Mouse (Mus musculus): ENCODE results near the gene AI854703.
A peak's percentile ranks its signal among the peaks of the same experiment; 100 is the strongest.

AI854703 gene

DNA sequence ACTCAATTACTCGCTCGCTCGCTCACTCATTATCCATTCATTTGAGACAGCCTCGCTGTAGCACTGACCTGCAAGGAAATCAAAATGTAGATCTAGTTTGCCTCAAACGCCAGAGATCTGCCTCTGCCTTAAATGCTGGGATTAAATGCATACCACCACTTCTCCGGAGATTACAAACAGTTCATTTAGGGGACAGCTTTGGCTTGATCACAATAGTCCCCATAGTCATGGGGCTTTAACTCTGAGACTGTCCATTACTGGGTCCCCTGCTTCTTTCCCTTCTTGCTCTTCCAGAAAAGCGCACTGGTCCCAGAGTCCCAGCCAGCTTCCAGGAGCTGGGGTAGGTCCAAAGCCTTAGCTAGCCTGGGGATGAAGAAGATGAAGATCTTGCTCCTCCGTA, at the start of gene AI854703:
Gene AI854703, plus strand, starts transcription at position 301 of the 400 bp plus-strand sequence.
- DNase-seq (ENCODE audit: low read depth, low spot score): no peak

- DNase-seq (ENCODE audit: low read depth, low spot score): no peak
Measured at GRCm38 (mm10) chr6:48578736-48579135, 47.8 kb upstream of the AI854703 start.

DNA sequence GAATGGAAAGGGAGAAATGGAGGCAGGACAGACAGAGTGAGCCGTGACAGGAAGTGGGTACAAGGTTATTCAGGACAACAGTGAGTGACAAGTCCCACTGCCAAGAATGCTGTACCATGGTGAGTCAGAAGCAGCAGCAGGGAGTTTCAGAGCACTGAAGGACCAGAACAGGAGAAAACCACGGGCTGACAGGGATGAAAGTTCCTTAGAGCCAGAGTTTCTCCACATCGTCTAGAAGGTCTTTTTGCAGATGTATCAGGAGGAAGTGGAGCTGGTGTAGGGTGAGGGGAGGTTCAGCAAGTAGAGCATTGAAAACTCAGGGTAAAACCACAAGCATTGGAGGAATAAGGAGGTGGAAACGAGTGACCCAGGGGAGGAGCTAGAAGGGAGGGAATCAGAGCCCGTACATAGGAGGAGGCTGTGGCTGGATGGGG, 47.3 kb upstream of the AI854703 start:
- peak; percentile 42 for DNase-seq (ENCODE audit: low read depth, low spot score)

- DNase-seq (ENCODE audit: low read depth, low spot score): no peak
Measured at GRCm38 (mm10) chr6:48581257-48581656, 45.3 kb upstream of the AI854703 start.

DNA sequence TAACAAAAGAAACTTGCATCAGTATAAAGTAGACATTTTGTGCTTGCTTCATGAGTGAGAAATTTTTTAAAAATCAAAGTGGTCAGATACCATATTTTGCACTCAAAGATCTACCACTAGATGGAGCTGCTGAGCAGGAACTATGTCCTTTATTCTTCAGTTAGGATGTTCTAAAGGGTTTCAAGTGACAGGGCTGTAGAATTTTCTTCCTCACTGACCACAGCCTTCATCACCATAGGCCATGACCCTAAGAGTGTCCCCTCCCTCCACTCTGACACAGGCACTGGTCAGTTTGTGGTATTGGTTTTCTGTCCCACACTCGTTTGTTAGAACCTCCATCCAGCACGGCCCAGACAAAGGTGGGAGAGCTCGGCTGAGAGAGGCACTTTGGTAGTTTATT, 44.5 kb upstream of the AI854703 start:
- peak; percentile 55 for DNase-seq (ENCODE audit: low read depth, low spot score)

GRCm38 (mm10) chr6:48589194-48589750, 37.3 kb upstream of the AI854703 start, which contains the start of gene Gm45021:
Gene Gm45021, plus strand, starts transcription at chr6:48589610.
- DNase-seq (ENCODE audit: low read depth, low spot score): no peak

DNA sequence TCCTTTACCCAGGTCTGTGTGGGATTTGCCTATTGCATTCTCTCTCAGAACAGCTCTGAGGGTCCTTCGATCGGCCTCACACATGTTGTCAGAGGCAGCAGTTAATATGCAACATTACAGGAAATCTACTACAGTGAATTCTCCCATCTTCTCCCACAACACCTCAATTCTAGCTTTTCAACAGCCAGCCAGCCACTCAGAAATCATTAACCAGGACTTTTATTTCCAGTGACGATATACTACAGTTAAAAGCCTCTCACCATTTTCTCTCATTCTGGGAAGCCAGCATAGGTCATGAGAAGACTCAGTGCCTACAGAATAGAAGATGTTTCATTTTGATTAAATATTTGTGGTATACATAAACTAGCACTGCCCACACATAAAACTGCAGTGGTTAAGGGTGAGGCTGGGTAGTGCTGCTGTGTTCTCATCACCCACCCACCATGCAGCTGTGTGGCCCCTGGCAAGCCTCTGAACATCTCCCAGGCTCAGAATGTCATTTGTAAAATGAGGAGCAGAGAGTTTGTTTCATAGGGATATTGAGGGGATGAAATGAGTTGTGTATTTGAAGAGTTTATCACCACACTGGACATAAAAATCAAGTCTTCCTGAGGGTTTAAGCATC, 35.2 kb upstream of the AI854703 start:
- DNase-seq (ENCODE audit: low read depth, low spot score): no peak

- no peak for DNase-seq (ENCODE audit: low read depth, low spot score)
Measured at GRCm38 (mm10) chr6:48591871-48592270, 34.7 kb upstream of the AI854703 start.

- DNase-seq (ENCODE audit: low read depth, low spot score): peak; percentile 86
Measured at GRCm38 (mm10) chr6:48593158-48594042, 33.2 kb upstream of the AI854703 start, which contains the start of the genes Repin1 and Gm44965. Gene Repin1, plus strand, starts transcription at chr6:48593883. Gene Gm44965, plus strand, starts transcription at chr6:48593941.

- no peak for DNase-seq (ENCODE audit: low read depth, low spot score)
Measured at GRCm38 (mm10) chr6:48594043-48594738, 32.4 kb upstream of the AI854703 start.

DNA sequence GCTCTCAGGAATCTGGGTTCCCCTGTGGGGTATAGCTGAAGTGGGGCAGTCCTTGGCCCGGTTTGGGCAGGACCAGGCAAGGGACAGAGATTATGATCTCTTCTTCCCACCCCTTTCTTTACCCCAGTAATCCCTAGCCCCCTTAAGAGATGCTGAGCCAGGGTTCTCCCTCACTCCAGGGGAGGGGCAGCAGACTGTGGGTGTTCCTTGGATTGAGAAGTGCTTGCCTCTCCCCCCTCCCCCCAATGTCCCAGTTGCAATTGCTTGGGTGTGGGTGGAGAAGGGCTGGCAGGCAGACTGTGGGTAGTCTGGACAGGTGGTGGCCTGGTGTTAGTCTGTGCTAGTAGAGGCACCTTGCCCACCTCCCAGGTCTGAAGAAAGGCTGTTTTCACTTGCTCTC, 31.3 kb upstream of the AI854703 start:
- no peak for DNase-seq (ENCODE audit: low read depth, low spot score)

- DNase-seq (ENCODE audit: low read depth, low spot score): no peak
Measured at GRCm38 (mm10) chr6:48596545-48597232, 29.9 kb upstream of the AI854703 start.

- DNase-seq (ENCODE audit: low read depth, low spot score): no peak
Measured at GRCm38 (mm10) chr6:48597233-48597625, 29.3 kb upstream of the AI854703 start.

DNA sequence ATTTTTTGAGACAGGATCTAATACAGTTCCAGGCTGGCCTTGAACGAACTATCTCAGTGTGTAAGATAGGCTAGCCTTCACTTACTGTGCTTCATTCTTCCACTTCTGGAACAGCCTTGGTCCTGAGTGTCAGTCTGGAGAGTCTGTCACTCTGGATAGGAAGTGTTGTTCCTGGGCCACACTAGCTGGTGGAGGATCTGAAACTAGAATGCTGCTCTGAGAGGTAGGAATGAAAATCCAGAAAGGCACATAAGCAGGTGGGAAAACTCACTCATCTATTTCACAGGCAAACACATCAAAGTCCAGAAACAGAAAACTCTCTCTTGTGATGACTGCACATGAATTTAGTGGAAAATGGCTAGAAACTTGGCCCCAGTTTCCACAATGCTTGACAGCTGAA, 26.0 kb upstream of the AI854703 start:
- DNase-seq (ENCODE audit: low read depth, low spot score): no peak

GRCm38 (mm10) chr6:48601271-48602079, 25.1 kb upstream of the AI854703 start, which contains the start of gene Zfp775:
Gene Zfp775, plus strand, starts transcription at chr6:48602063.
- peak; percentile 97 for DNase-seq (ENCODE audit: low read depth, low spot score)

DNA sequence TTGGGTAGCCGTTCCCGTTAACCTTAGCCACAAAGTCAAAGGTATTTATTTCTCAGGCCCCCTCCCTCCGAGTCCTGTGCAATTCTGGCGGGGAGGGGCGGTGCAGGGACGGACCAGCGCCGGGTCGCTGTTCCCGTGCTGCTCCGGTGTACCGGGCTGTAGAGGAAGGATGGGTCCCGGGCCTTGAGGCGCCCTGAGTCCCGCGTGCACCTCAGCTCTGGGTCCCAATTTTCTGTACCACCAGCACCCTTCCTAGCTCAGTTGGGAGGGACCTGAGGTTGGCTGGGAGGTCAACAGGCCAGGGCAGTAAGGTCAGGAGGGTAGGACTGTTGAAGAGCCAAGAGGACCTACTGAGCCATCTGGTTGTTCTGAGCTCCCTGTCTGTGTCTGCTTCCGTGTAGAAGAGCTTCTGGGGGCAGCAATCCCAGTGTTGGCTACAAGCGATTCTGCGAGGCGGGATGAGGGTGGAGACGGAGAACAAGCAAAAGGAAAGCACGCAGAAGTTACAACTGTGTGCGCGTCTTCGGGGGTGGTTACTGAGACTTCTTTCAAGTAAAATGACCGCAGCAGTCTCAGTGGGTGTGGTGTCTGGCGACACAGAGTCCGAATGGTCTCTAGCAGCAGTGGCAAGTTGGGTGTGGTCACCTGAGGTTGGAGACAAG, 24.4 kb upstream of the AI854703 start:
- DNase-seq (ENCODE audit: low read depth, low spot score): no peak

- DNase-seq (ENCODE audit: low read depth, low spot score): no peak
Measured at GRCm38 (mm10) chr6:48608124-48608523, 18.4 kb upstream of the AI854703 start.

DNA sequence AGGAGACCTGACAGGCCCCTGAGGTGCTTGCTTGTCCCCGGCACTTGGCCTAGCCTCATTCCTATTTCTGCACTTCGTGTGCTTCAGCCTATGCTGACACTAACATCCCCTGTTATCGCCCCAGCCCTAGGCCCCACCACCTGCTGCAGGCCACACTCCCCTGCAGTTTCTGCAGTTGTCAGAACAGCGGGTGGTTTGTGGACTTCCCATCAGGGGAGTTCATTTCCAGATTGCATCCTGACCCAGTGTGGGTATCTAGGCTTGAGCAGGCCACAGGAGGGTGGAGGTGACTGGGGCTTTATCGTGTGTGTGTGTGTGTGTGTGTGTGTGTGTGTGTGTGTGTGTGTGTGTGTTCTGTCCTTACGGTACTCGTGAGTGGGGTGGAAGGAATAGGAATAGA, 17.1 kb upstream of the AI854703 start:
- no peak for DNase-seq (ENCODE audit: low read depth, low spot score)

DNA sequence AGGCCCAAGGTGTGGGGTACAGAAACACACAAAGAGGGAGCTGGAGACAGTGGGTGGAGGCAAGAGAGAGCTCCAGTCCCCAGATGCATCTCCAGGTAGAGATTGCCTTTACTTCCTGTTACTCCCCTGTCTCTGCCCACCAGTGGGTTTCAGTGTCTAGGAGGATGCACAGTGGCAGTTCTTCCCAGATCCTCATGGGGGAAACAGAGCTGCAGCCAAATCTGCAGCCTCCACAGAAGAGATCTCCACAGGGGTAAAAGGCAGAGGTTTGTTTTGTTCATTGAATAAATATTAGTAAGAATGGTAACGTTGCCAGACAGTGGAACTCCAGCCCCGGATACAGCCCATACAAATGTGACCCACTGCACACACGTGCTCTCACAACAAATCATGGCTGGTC, 15.9 kb upstream of the AI854703 start:
- no peak for DNase-seq (ENCODE audit: low read depth, low spot score)

DNA sequence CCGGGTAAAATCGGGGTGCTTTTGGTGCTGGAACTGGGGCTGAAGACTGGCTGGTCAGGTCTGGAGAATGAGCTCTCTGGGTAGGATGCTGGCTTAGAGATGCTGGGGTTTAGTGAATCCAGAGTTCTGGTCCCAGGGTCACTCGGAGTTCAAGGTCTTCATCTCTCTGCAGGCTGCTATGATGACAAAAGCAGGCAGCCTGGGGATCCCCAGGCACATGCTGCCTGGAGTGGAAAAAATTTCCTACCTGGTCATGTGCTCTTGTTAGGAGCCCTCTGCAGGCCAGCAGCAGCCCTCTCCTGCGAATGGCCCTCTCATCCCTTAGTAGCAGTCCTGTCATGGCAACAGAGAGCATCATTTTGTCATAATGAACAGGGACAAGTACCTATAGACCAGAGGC, 13.1 kb upstream of the AI854703 start:
- no peak for DNase-seq (ENCODE audit: low read depth, low spot score)
